Mouse (Mus musculus) adrenal gland, postnatal 25 days (tissue): Measurements from ENCODE around the gene Tmem167b. TPM values are rescaled to one million over a fixed set of nuclear protein-coding genes. Genes with fewer than 3 reads are reported as not detected.

ENCODE experiments used
- DNase-seq: peaks from one replicate; pipeline ENCODE4 v3.0.0; 2021; ENCODE audit warnings: mixed read lengths
- microRNA-seq, 2 experiments: library from miRNA; unstranded; fragments of <30 nt; microRNA quantifications; one replicate each; pipeline ENCODE4 v1.2.0; 2021
- total RNA-seq: library from RNA; stranded (reverse); gene quantifications from 2 replicates; pipeline ENCODE4 v1.2.3, GENCODE M21; 2021

Gene Tmem167b
- total RNA-seq, 1 experiment from 2014 or later, result 56.2 TPM

DNA sequence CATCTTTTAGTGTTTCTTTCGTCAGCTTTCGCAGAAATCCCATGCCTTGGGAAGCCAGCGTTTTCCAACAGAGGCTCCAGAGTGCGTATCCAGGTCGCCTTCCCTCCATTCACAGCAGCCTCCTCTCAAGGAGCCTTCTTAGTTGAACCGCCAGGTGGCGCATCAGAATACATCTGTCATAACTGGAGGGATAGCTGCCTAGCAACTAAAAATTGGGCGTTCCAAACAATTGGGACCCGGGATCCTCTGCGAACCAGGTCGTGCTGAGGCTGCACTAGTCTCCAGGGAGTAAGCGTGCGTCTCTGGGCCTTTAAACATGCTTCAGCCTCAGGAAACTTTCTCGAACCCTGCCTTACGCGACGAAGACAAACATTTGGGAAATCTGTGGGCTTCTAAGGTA, 25.0 kb downstream of the Tmem167b start:
- DNase-seq, result peak; percentile 81

DNA sequence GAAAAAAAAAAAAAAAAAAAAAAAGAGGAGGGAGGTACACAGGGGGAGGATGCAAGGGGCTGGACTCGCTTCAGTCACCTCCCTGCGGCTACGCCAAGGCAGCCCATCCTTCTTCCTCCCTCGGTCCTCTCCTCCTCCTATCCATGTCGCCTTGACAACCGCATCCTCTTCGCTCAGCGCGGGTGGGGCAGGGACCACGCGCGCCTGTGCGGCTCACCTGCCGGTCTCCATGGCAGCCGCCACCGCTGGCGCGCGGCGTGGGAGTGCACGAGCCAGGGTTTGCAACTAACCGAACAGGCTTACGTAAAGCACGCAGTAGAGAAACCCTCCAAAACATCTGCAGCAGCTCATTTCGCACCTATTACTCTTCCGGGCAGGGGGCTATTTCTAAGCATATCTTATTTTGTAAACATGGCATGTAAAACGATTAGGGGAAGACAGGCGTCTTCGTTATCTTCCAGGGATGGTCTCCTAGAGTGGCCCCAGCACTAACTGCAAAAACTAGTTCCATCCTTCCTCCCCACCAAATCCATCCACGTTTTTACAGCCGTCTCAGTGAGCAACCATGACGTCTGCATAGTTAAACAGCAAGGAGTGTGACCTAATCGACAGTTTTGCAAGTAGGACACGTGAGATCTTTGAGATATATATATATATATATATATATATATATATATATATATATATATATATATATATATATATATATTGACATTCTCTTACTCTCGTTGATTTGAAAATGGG, 25.6 kb downstream of the Tmem167b start, which contains the start of gene 5330417C22Rik:
Gene 5330417C22Rik, minus strand, starts transcription at position 20 of the 744 bp plus-strand sequence.
- DNase-seq, result peak; percentile 36

GRCm38 (mm10) chr3:108535896-108536516, 26.3 kb downstream of the Tmem167b start:
- DNase-seq, result no peak

DNA sequence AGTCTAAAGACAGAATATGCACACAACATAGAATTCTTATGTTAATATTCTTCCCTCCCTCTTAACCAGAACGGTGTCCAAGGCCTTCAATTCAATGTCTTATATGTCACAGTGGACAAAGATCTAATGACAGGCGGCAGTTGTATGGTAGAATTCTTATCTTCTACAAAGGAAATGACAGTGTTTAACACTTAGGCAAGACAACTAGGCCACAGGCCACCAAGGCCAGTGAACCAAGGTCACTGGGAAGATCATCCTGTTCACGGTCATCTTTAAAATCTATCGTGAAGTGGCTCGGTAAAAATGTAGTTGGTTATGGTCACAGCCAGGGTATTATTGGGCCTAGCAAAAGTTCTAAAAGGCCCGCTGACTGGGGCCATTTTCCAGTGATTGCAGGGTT, 28.3 kb downstream of the Tmem167b start, which contains the start of gene 1700013F07Rik:
Gene 1700013F07Rik, plus strand, starts transcription at position 200 of the 400 bp plus-strand sequence.
- no peak for DNase-seq

DNA sequence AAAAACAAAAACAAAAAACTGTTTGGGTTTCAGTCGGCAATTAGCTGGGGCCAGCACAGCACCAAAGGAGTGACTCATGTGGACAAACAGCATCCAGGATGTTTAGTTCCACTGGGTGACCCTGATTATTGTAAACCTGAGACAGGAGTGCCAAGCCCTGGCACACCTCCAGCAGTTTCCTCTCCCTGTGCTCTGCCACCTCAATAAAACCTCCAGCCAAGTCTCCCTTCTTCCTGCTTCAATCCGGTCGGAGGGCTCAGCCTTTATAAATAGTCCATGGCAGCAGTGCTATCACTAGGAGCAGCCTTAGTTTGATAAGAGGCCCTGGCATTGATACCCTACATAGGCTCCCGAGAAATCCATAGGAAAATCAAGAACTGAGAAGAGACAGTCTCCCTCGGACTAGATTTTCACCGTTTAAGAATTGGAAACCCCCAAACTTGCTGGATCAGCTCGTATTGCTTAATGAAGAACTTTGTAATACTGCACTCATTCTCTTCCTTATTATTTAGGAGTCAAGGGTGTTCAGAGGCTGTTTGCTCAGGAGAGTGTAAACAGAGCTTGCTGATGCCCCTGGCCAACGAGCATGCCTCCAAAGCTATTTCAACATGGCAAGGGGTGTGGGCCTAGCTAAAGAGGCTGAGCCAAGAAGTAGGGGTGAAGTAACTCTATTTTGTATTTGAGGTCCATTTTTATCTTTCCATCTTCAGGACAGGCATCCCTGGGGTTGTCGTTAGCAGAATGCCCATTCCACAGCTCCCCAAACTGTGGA, 29.0 kb downstream of the Tmem167b start:
- peak; percentile 52 for DNase-seq

DNA sequence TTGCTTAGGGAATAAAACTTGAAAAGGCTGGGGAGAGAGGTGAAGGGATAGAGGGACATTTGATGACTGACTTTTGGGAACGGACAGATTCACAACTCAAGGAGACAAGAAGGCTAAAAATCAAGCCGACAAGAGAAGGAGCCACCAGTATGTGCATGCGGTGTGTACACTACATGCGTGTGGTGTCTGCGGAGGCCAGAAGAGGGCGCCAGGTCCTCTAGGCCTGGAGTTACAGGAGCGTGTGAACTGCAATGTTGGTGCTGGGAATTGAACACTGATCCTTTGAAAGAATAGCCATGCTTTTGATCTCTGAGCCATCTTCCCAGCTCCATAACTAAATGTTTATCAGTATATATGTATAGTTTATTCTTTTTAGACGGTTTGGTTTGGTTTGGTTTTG, 33.8 kb downstream of the Tmem167b start:
- no peak for DNase-seq

- no peak for DNase-seq
Measured at GRCm38 (mm10) chr3:108523415-108523814, 38.9 kb downstream of the Tmem167b start.

DNA sequence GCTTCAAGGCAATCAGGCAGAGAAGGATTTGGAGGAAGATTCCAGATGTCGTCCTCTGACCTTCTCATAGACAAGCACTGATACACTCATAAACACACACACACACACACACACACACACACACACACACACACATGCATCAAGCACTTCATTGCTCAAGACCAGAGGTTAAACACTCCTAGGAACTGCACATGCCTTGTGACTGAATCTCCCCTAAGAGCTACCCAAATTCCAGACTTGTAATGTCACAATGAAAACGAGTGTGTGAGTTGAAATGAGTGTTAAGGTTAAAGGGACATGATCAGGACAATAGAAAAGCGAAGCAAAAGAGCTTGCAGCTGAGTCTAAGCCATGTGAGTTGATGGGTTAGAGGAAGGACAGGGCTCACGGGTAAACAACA, 44.0 kb downstream of the Tmem167b start:
- no peak for DNase-seq

DNA sequence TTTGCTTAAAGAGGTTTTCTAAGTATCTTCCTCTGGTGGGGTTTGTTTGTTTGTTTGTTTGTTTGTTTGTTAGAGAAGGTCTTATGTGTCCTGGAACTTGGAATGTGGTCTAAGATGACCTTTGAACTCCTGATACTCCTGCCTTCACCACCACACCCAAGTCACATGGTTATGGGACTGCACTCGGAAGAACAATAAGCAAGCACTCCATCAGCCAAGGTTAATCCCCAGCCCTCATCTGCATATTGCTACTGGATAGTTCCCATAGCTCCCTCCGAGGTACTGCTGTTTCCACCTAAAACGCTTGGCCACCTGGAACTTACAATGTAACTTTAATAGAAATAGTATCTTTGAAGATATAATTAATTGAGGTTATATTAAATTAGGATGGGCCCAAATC, 48.8 kb downstream of the Tmem167b start:
- no peak for DNase-seq

GRCm38 (mm10) chr3:108510716-108511483, 51.4 kb downstream of the Tmem167b start:
- no peak for DNase-seq

DNA sequence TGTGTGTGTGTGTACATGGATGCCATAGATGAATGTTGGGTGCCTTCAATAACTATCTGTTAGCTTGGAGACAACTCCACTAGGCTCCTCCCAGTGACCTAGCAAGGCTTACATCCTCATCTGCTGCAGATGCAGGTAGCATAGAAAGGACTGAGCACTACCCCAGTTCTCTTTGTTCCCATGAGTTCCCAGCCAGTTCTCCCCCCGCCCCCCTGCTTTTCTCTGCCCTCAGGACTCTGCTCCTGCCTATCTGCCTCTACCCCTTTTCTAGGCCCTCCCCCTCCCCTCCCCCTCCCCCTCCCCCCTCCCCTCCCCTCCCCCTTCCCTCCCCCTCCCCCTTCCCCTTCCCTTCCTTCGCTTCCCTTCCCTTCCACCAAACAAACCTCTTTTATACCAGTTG, 52.1 kb downstream of the Tmem167b start:
- DNase-seq, result no peak

DNA sequence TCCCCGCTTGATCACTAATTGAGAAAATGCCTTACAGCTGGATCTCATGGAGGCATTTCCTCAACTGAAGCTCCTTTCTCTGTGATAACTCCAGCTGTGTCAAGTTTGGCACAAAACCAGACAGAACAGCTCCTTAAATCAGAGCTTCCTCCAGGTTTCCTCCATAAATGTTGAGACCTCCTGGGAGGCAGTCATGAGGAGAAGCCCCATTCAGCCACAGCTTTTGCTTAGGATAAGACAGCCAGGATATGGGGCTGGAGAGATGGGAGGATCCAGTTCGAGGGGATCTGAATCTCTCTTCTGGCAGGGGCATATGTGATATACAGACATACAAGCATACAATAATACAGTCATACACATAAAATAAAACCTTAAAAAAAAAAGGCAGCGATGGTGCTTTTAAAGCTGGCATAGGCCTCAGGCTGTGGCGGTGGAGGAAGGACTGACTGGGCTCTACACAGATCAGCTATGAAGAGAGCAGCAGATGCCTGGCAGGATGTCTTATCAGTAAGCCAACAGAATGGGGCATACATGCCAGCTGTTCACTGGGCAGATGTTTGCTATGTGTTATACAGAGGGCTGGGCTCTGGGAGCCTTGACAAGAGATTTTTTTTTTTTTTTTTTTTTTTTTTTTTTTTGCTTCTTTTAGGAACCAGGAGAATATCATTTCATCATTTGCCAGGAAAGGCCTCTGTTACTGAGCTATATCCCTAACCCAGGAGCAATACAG, 53.4 kb downstream of the Tmem167b start:
- no peak for DNase-seq

Small RNAs within 50 kb of the gene (microRNA-seq; reads per million reads assigned to microRNA genes)
- 0 reads per million in 2 experiments for gene Gm22860

Other genes starting within 250 kb of the Tmem167b start
- not detected in 2 replicates for gene Mybphl, start 197.6 kb downstream of the Tmem167b start, total RNA-seq
- gene Psrc1, start 178.6 kb downstream of the Tmem167b start, total RNA-seq, result 2.5 and 3.7 TPM in 2 replicates
- gene Celsr2, start 146.9 kb downstream of the Tmem167b start, total RNA-seq, result 6.4 and 7.5 TPM in 2 replicates
- 170 and 185 TPM in 2 replicates for gene Sars, start 117.3 kb downstream of the Tmem167b start, total RNA-seq
- gene 1700013F07Rik, start 28.3 kb downstream of the Tmem167b start, total RNA-seq, result not detected in 2 replicates
- gene 5330417C22Rik, start 25.9 kb downstream of the Tmem167b start, total RNA-seq, result 7.5 and 9.4 TPM in 2 replicates
- 25.0 and 27.6 TPM in 2 replicates for gene Taf13, start 9.2 kb upstream of the Tmem167b start, total RNA-seq
- 12.5 and 13.0 TPM in 2 replicates for gene Wdr47, start 28.8 kb upstream of the Tmem167b start, total RNA-seq
- gene Clcc1, start 91.4 kb upstream of the Tmem167b start, total RNA-seq, result 28.7 and 48.8 TPM in 2 replicates
- 3.9 and 5.3 TPM in 2 replicates for gene Gpsm2, start 159.8 kb upstream of the Tmem167b start, total RNA-seq
- gene Aknad1, start 177.2 kb upstream of the Tmem167b start, total RNA-seq, result not detected in 2 replicates